Mouse (Mus musculus) G1E-ER4 (cell line): ENCODE data around the gene Mtmr10. TPM values are rescaled to one million over a fixed set of nuclear protein-coding genes. Genes with fewer than 3 reads are reported as not detected.

Source experiments
- GATA1 ChIP-seq: IDR thresholded peaks from one replicate; pipeline ENCODE4 v1.8.0; 2012; ENCODE audit warnings: low read length, inconsistent platforms
- polyA plus RNA-seq: library from polyadenylated mRNA; stranded (reverse); fragments of >175 nt; gene quantifications from 2 replicates; pipeline ENCODE4 v1.2.3, GENCODE M21; 2012

Mtmr10 gene
- polyA plus RNA-seq, 1 experiment: 3.2 TPM

GRCm38 (mm10) chr7:64275518-64275917 lies 11.9 kb upstream of the Mtmr10 start:
- no peak for TF ChIP-seq GATA1

- no peak for TF ChIP-seq GATA1
Measured at GRCm38 (mm10) chr7:64276921-64277320, 10.5 kb upstream of the Mtmr10 start.

GRCm38 (mm10) chr7:64278526-64278925 lies 8.9 kb upstream of the Mtmr10 start:
- TF ChIP-seq GATA1: no peak

GRCm38 (mm10) chr7:64279548-64279947 lies 7.9 kb upstream of the Mtmr10 start:
- TF ChIP-seq GATA1: no peak

- TF ChIP-seq GATA1: no peak
Measured at GRCm38 (mm10) chr7:64286566-64286965, 887 bp upstream of the Mtmr10 start.

GRCm38 (mm10) chr7:64289416-64289815 lies 2.0 kb downstream of the Mtmr10 start:
- no peak for TF ChIP-seq GATA1

- TF ChIP-seq GATA1: no peak
Measured at GRCm38 (mm10) chr7:64290431-64290830, 3.0 kb downstream of the Mtmr10 start.

- no peak for TF ChIP-seq GATA1
Measured at GRCm38 (mm10) chr7:64291722-64292121, 4.3 kb downstream of the Mtmr10 start.

- TF ChIP-seq GATA1: no peak
Measured at GRCm38 (mm10) chr7:64296286-64297010, 9.0 kb downstream of the Mtmr10 start.

GRCm38 (mm10) chr7:64310241-64310640 lies 22.8 kb downstream of the Mtmr10 start:
- no peak for TF ChIP-seq GATA1

- TF ChIP-seq GATA1: no peak
Measured at GRCm38 (mm10) chr7:64310756-64311155, 23.3 kb downstream of the Mtmr10 start.

GRCm38 (mm10) chr7:64312811-64313210 lies 25.4 kb downstream of the Mtmr10 start:
- no peak for TF ChIP-seq GATA1

GRCm38 (mm10) chr7:64321125-64321524 lies 33.7 kb downstream of the Mtmr10 start:
- no peak for TF ChIP-seq GATA1

- TF ChIP-seq GATA1: no peak
Measured at GRCm38 (mm10) chr7:64321658-64322057, 34.2 kb downstream of the Mtmr10 start.

GRCm38 (mm10) chr7:64326892-64327291 lies 39.4 kb downstream of the Mtmr10 start:
- TF ChIP-seq GATA1: no peak

GRCm38 (mm10) chr7:64327486-64327885 lies 40.0 kb downstream of the Mtmr10 start:
- no peak for TF ChIP-seq GATA1

- no peak for TF ChIP-seq GATA1
Measured at GRCm38 (mm10) chr7:64331309-64331708, 43.9 kb downstream of the Mtmr10 start.
